Mouse (Mus musculus) testis, adult 2 months (tissue): ENCODE data around the gene Tanc1. TPM values are rescaled to one million over a fixed set of nuclear protein-coding genes. Genes with fewer than 3 reads are reported as not detected.

Experiments used
- H3K27ac ChIP-seq: fragments of 200-500 bp; 2 replicates; pipeline ENCODE4 v1.5.1; 2012; ENCODE audit warnings: low read depth, low read length; ENCODE audit not compliant: control insufficient read depth, insufficient read depth
- H3K27me3 ChIP-seq: fragments of 200-500 bp; 2 replicates; pipeline ENCODE4 v1.6.1; 2012; ENCODE audit warnings: mild to moderate bottlenecking, low read length, moderate library complexity; ENCODE audit not compliant: control insufficient read depth, insufficient read depth
- H3K36me3 ChIP-seq: fragments of 200-500 bp; 2 replicates; pipeline ENCODE4 v1.6.1; 2012; ENCODE audit warnings: mild to moderate bottlenecking, low read length; ENCODE audit not compliant: control insufficient read depth, insufficient read depth
- H3K4me1 ChIP-seq: fragments of 200-500 bp; 2 replicates; pipeline ENCODE4 v1.6.1; 2012; ENCODE audit warnings: low read length; ENCODE audit not compliant: control insufficient read depth, insufficient read depth
- H3K4me3 ChIP-seq: fragments of 200-500 bp; 2 replicates; pipeline ENCODE4 v1.5.1; 2012; ENCODE audit warnings: low read depth, mild to moderate bottlenecking, low read length, moderate library complexity, mixed read lengths; ENCODE audit not compliant: control insufficient read depth
- CTCF ChIP-seq: fragments of 200-500 bp; IDR thresholded peaks from 2 replicates; pipeline ENCODE4 v1.5.1; 2012; ENCODE audit warnings: low read depth, mild to moderate bottlenecking, inconsistent platforms, low read length, moderate library complexity; ENCODE audit not compliant: control insufficient read depth, insufficient read depth, insufficient replicate concordance
- POLR2A ChIP-seq: fragments of 200-500 bp; IDR thresholded peaks from 2 replicates; pipeline ENCODE4 v1.6.1; 2012; ENCODE audit warnings: low read depth, mild to moderate bottlenecking, inconsistent platforms, low read length, moderate library complexity; ENCODE audit not compliant: control insufficient read depth
- polyA plus RNA-seq: library from polyadenylated mRNA; depleted of rRNA; stranded (reverse); fragments of >200 nt; gene quantifications from 2 replicates; pipeline ENCODE4 v1.2.3, GENCODE M21; 2012

The Tanc1 gene
- polyA plus RNA-seq, 1 experiment = 7.0 TPM

DNA sequence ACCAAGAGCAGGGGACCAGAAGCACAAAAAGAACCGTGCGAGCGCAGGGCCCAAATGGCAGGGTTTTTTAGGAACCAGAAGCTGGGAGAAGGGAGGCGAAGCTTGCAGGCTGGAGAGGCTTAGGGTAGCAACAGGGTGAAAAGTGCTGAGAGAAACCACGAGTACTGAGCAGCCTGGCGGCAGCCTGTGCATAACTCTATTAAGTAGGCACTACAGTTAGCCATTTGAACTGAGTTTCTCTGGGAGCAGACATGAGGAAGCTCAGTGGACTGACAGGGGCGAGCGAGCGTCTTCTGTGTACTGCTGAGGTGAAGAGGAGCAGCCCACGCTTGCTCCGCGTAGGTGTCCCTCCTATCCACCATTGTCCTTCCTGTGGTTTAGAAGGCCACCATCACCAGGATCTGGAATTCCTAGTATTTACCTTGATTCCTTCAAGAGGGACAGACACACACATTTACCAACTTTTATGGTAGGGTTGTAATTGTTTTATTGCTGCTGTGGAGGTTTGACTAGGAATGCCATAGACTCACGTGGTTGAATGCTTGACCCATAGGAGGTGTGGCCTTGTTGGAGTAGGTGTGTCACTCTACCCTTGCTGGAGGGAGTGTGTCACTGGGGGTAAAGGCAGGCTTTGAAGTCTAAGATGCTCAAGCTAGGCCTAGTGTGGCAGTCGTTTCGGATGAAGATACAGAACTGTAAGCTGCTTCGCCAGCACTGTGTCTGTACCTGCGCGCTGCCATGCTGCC is 25.4 kb downstream of the Tanc1 start:
- no peaks in the 10 kb centered on the region for H3K36me3 ChIP-seq
- no peaks in the 10 kb centered on the region for H3K4me1 ChIP-seq
- H3K27me3 ChIP-seq = no peaks in the 10 kb centered on the region
- no peak overlapping the region for H3K4me3 ChIP-seq
- no peak overlapping the region for H3K27ac ChIP-seq
- TF ChIP-seq POLR2A (no peak), CTCF (no peak)

GRCm38 (mm10) chr2:59642722-59643121 is 30.9 kb downstream of the Tanc1 start:
- no peaks in the 10 kb centered on the region for H3K27me3 ChIP-seq
- H3K36me3 ChIP-seq = no peaks in the 10 kb centered on the region
- no peak overlapping the region for H3K4me3 ChIP-seq
- TF ChIP-seq CTCF (no peak), POLR2A (no peak)
- no peaks in the 10 kb centered on the region for H3K4me1 ChIP-seq
- H3K27ac ChIP-seq = no peak overlapping the region

- Histone ChIP-seq H3K27ac (no peak overlapping the region), H3K36me3 (no peaks in the 10 kb centered on the region), H3K27me3 (no peaks in the 10 kb centered on the region), H3K4me1 (no peaks in the 10 kb centered on the region), H3K4me3 (no peak overlapping the region)
- TF ChIP-seq CTCF (no peak), POLR2A (no peak)
Observed at GRCm38 (mm10) chr2:59644816-59645215, 33.0 kb downstream of the Tanc1 start.

DNA sequence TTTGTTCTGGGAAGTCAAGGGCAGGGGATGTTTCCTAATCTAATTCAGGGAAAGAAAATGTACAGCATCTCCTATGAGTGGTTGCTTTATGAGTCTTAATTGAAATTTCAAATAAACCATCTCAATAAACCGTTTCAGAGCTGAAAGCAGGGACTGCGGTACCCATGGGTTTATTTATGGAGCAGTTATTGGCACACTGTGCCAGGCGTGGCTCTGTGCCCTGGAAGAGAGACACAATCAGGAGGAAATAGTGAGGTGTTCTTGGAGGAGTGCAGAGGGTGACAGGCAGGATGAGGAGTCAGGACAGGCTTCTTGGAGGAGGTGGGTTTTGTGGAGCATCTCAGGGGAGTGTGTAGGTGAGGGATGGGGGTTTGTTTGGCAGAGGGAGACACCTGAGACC is 33.7 kb downstream of the Tanc1 start:
- Histone ChIP-seq H3K4me3 (no peak overlapping the region), H3K27ac (no peak overlapping the region), H3K4me1 (no peaks in the 10 kb centered on the region), H3K36me3 (no peaks in the 10 kb centered on the region), H3K27me3 (no peaks in the 10 kb centered on the region)
- no peak for TF ChIP-seq CTCF
- TF ChIP-seq POLR2A = no peak

DNA sequence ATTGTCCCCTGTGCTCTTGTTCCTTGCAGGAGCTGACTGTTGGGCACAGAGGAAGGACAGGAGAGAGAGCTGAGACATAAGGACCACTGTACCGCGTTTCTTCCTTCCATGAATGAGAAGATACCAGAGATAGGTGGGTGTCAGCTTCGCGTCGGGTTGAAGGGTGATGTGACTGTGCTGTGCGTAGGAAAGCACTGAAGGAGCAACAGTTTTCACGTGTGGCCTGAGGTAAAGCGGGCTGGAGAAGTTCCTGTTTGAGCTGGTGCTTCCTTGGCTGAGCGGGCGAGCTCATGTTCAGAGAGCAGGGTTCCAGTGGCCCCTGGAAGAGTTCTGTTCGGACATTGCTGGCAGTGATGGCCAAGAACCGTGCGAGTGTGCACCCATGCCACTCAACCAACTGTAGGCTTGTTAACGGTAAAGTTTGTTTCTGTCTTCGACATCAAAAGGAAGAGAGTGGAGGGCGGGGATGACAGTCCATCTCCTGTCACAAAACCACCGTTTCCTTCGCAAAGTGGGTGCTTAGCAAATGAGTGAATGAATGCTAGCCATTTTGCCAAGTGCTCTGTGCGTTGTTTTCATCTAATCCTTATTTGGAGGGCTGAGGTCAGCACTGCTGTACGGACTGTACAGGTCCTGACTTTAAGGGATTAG is 35.0 kb downstream of the Tanc1 start:
- TF ChIP-seq CTCF = no peak
- no peak for TF ChIP-seq POLR2A
- Histone ChIP-seq H3K27me3 (no peaks in the 10 kb centered on the region), H3K4me3 (no peak overlapping the region), H3K4me1 (no peaks in the 10 kb centered on the region), H3K36me3 (no peaks in the 10 kb centered on the region), H3K27ac (no peak overlapping the region)

DNA sequence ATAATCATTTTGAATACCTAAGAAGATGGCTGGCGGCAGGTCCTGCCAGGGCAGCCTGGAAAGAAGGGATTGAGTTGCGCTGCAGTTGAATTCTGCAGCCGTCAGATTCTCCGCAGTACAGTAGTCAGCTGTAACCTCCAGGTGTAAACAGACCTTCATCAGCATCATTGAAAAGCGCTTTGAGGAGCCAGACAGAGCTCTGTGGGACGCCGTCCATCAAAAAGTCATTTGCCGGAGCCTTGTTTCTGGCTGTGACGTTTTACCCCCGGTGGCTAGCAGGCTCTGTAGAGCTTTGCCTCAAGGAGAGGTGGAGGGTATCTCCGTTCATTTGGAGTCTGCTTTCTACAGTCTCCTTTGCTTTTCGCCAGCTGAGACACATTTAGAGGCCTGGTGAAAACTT is 36.6 kb downstream of the Tanc1 start:
- no peak for TF ChIP-seq POLR2A
- no peak for TF ChIP-seq CTCF
- no peaks in the 10 kb centered on the region for H3K36me3 ChIP-seq
- H3K4me1 ChIP-seq = no peaks in the 10 kb centered on the region
- no peaks in the 10 kb centered on the region for H3K27me3 ChIP-seq
- H3K4me3 ChIP-seq = no peak overlapping the region
- H3K27ac ChIP-seq = no peak overlapping the region

- Histone ChIP-seq H3K4me1 (no peaks in the 10 kb centered on the region), H3K36me3 (no peaks in the 10 kb centered on the region), H3K27ac (no peak overlapping the region), H3K4me3 (no peak overlapping the region), H3K27me3 (no peaks in the 10 kb centered on the region)
- TF ChIP-seq CTCF = no peak
- no peak for TF ChIP-seq POLR2A
Observed at GRCm38 (mm10) chr2:59651801-59652200, 40.0 kb downstream of the Tanc1 start.
